22 mouse cellular contexts compared by ENCODE assay signal in the genomic region with DNA sequence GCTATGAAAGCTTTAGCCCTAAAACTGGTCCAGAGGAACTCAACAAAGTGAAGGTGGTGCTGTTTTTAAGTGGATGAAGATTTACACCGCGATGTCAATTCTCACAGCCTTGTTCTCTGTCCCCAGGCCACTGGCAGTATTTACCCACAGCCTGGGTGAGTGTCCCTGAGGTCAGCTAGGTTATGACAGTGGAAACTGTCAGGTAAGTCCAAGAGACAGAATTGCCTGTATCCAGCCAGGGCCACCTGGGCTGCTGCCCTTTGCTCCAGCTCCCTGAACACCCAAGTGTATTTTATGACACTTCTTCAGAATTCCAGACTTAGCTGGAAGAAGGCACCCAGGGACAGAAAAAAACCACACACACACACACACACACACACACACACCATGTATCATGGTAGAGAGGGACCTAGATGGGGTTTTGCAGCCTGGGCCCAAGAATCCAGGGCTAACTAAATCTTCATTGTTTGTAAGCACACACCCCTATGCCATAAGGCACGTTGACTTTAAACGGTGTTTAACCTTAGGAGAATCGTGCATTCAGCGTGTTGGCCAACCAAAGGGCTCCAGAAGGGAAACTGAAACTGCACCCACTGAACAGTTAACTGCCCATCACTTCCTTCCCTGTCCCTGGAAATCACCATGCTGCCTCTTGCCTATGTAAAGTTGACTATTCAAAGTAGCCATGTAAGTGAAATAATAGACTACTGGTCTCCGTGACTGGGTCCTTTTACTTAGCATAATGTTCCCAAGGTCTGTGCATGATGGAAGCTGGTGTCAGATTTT.
DNase-seq lines count a peak whose midpoint lies in the region; ATAC-seq and TF ChIP-seq lines count a peak whose summit lies in the region.
"Had no signal": no experiment of that assay in that cellular context is flagged by ENCODE, and none has a peak within 500 bp of the region (broad histone marks: within the 10 kb centered on the region; RNA-seq: fewer than 3 reads in every experiment).

No protein-coding gene starts in this region.

- no peak overlapping the region for H3K9ac ChIP-seq in liver, adult 2 months (ENCODE audit: low read depth, low read length)
- H3K9ac ChIP-seq in liver, embryonic 12.5 days, result no peak overlapping the region
- H3K9ac ChIP-seq: embryonic facial prominence, embryonic 15.5 days; forebrain, postnatal 0 days; lung, embryonic 15.5 days; neural tube, embryonic 15.5 days had no signal

- peak overlapping the region; percentile 44 for H3K27ac ChIP-seq in liver, adult 2 months (replicated peaks; ENCODE audit: insufficient read depth, low read depth, low read length)
- no peak overlapping the region for H3K27ac ChIP-seq in liver, embryonic 12.5 days
- H3K27ac ChIP-seq: embryonic facial prominence, embryonic 15.5 days; left cerebral cortex, adult 2 months; lung, embryonic 15.5 days; neural tube, embryonic 15.5 days had no signal

- H3K4me3 ChIP-seq in liver, adult 2 months (ENCODE audit: insufficient read depth, low read depth, low read length), result no peak overlapping the region
- H3K4me3 ChIP-seq in liver, embryonic 12.5 days, result no peak overlapping the region
- H3K4me3 ChIP-seq: embryonic facial prominence, embryonic 15.5 days; left cerebral cortex, adult 2 months; lung, embryonic 15.5 days; neural tube, embryonic 15.5 days had no signal

- H3K4me2 ChIP-seq in liver, embryonic 12.5 days, result no peak overlapping the region
- H3K4me2 ChIP-seq: embryonic facial prominence, embryonic 15.5 days; lung, embryonic 15.5 days; midbrain, embryonic 11.5 days; neural tube, embryonic 15.5 days had no signal

- no peaks in the 10 kb centered on the region for H3K36me3 ChIP-seq in liver, adult 2 months (ENCODE audit: control insufficient read depth, insufficient read depth, low read length)
- no peaks in the 10 kb centered on the region for H3K36me3 ChIP-seq in liver, embryonic 12.5 days
- H3K36me3 ChIP-seq: embryonic facial prominence, embryonic 15.5 days; lung, embryonic 15.5 days had no signal

- TF ChIP-seq POLR2A in liver, adult 2 months (IDR thresholded peaks at IDR 0.05; ENCODE audit: extremely low read depth, insufficient read depth, low read length), result no peak

- peaks cover 7% of the 10 kb centered on the region; the same call in 1 of the 2 replicates for H3K4me1 ChIP-seq in liver, adult 2 months (ENCODE audit: control insufficient read depth, insufficient read depth, low read length)
- H3K4me1 ChIP-seq in liver, embryonic 12.5 days, result peaks cover 9% of the 10 kb centered on the region; the same call in 1 of the 2 replicates
- H3K4me1 ChIP-seq: embryonic facial prominence, embryonic 15.5 days had no signal

- no peaks in the 10 kb centered on the region for H3K79me2 ChIP-seq in liver, adult 2 months (ENCODE audit: control insufficient read depth, insufficient read depth, low read length)

- no peaks in the 10 kb centered on the region for H3K27me3 ChIP-seq in liver, adult 2 months (ENCODE audit: control insufficient read depth, insufficient read depth, low read length)
- peaks cover 1% of the 10 kb centered on the region; the same call in 1 of the 2 replicates for H3K27me3 ChIP-seq in liver, embryonic 12.5 days (replicated peaks)
- H3K27me3 ChIP-seq: embryonic facial prominence, embryonic 15.5 days; lung, embryonic 15.5 days; neural tube, embryonic 15.5 days had no signal

- peak; percentile 95 for DNase-seq in liver, adult 2 months (ENCODE audit: extremely low read depth, low read depth, low spot score)
- DNase-seq in yolk sac, embryonic 10.5 days (ENCODE audit: low spot score), result peak; percentile 39
- DNase-seq in urinary bladder, postnatal 25 days (ENCODE audit: low spot score), result no peak
- no peak for DNase-seq in kidney, adult 8-10 months
- DNase-seq: adrenal gland, postnatal 10 days; cerebellum, adult 8-10 months; forebrain, postnatal 0 days; gastrocnemius, postnatal 36 days; kidney, adult 2 months; kidney, postnatal 10 days; lung, postnatal 4 days; right cerebral cortex, adult 18-20 months; right cerebral cortex, postnatal 4 days had no signal

- ATAC-seq in liver, embryonic 12.5 days, result no peak
- ATAC-seq in granulocyte monocyte progenitor cell, adult 5-6 weeks (replicated peaks; ENCODE audit: poor library complexity, severe bottlenecking), result peak; percentile 72
- ATAC-seq in megakaryocyte, adult 5-6 weeks (ENCODE audit: poor library complexity, severe bottlenecking), result peak; percentile 61
- no peak for ATAC-seq in erythroblast, adult 5-6 weeks (replicated peaks; ENCODE audit: low FRiP score, poor library complexity, severe bottlenecking)
- ATAC-seq: forebrain, postnatal 0 days had no signal

- 30% methylated on average over 7 of the region's 7 CpGs for WGBS in liver, adult 2 months
- 66% methylated on average over 7 of the region's 7 CpGs for WGBS in liver, embryonic 12.5 days (ENCODE audit: insufficient replicate concordance)

- TF ChIP-seq CTCF in liver, adult 2 months (IDR thresholded peaks at IDR 0.05; ENCODE audit: low read depth, low read length), result no peak

- no peaks in the 10 kb centered on the region for H3K9me3 ChIP-seq in liver, embryonic 12.5 days (replicated peaks)
- H3K9me3 ChIP-seq: embryonic facial prominence, embryonic 15.5 days; lung, embryonic 15.5 days; neural tube, embryonic 15.5 days had no signal

Comparison
In these comparisons a context has a peak if more than half of its experiments do, and no peak if none do; other contexts are left out.
1. DNase-seq: peak in liver, adult 2 months (single experiment) and yolk sac, embryonic 10.5 days (single experiment); none in urinary bladder, postnatal 25 days (single experiment) and kidney, adult 8-10 months (0 of 2).
2. ATAC-seq: peak in granulocyte monocyte progenitor cell, adult 5-6 weeks (single experiment) and megakaryocyte, adult 5-6 weeks (single experiment); none in liver, embryonic 12.5 days (single experiment) and erythroblast, adult 5-6 weeks (single experiment).